33 mouse cellular contexts compared by ENCODE assay signal in genomic region chr7:45443526-45444420, GRCm38 (mm10). TPM values are rescaled to one million over a fixed set of nuclear protein-coding genes. Genes with fewer than 3 reads are reported as not detected.
DNase-seq lines count a peak whose midpoint lies in the region; ATAC-seq and TF ChIP-seq lines count a peak whose summit lies in the region.
"Had no signal": no experiment of that assay in that cellular context is flagged by ENCODE, and none has a peak within 500 bp of the region (broad histone marks: within the 10 kb centered on the region; RNA-seq: fewer than 3 reads in every experiment).

No protein-coding gene starts in this region.

- WGBS in heart, embryonic 13.5 days: 66% methylated on average over 22 of the region's 22 CpGs
- WGBS in liver, embryonic 11.5 days: 57% methylated on average over 22 of the region's 22 CpGs

- peaks cover 84% of the 10 kb centered on the region for H3K36me3 ChIP-seq in heart, embryonic 13.5 days
- H3K36me3 ChIP-seq in liver, embryonic 11.5 days (ENCODE audit: control insufficient read depth, insufficient read depth, low read length): peaks cover 12% of the 10 kb centered on the region; the same call in 1 of the 2 replicates

- H3K27me3 ChIP-seq in heart, embryonic 13.5 days (replicated peaks): no peaks in the 10 kb centered on the region
- no peaks in the 10 kb centered on the region for H3K27me3 ChIP-seq in liver, embryonic 11.5 days (replicated peaks; ENCODE audit: control insufficient read depth, insufficient read depth, low read length)
- H3K27me3 ChIP-seq: embryonic facial prominence, embryonic 13.5 days; hindbrain, embryonic 13.5 days; liver, embryonic 13.5 days; neural tube, embryonic 12.5 days had no signal

- DNase-seq in gastrocnemius, adult 2 months: peak; percentile 61
- no peak for DNase-seq in gastrocnemius, postnatal 4 days (ENCODE audit: low spot score in 2 of 2)
- DNase-seq in heart, postnatal 4 days: no peak
- peak; percentile 58 for DNase-seq in R1 (ENCODE audit: low read depth, low spot score)
- no peak for DNase-seq in liver, embryonic 11.5 days (ENCODE audit: low spot score)
- DNase-seq in right cerebral cortex, postnatal 4 days: no peak
- DNase-seq: adrenal gland, postnatal 25 days; cerebellum, adult 11-12 months; cerebellum, postnatal 10 days; forebrain, postnatal 0 days; kidney, adult 8-10 months; kidney, postnatal 4 days; left cerebral cortex, postnatal 4 days; liver, embryonic 13.5 days; lung, adult 2 months; lung, postnatal 14 days; right cerebral cortex, adult 18-20 months; thymus, adult 2 months; thymus, postnatal 36 days had no signal

- intact Hi-C loops in gastrocnemius, adult 2 months (cut with DNase I): no loop called here

- H3K9ac ChIP-seq in heart, embryonic 13.5 days: no peak overlapping the region
- H3K9ac ChIP-seq in liver, embryonic 11.5 days (ENCODE audit: low read depth, low read length): no peak overlapping the region
- H3K9ac ChIP-seq: embryonic facial prominence, embryonic 13.5 days; forebrain, postnatal 0 days; hindbrain, embryonic 13.5 days; liver, embryonic 13.5 days; neural tube, embryonic 12.5 days had no signal

- H3K4me2 ChIP-seq in heart, embryonic 13.5 days: no peak overlapping the region
- H3K4me2 ChIP-seq in liver, embryonic 11.5 days: no peak overlapping the region
- H3K4me2 ChIP-seq: embryonic facial prominence, embryonic 13.5 days; hindbrain, embryonic 13.5 days; liver, embryonic 13.5 days; neural tube, embryonic 12.5 days had no signal

- peaks cover 9% of the 10 kb centered on the region for H3K4me1 ChIP-seq in heart, embryonic 13.5 days
- H3K4me1 ChIP-seq in liver, embryonic 11.5 days (replicated peaks; ENCODE audit: control insufficient read depth, insufficient read depth, low read length): peaks cover 9% of the 10 kb centered on the region
- H3K4me1 ChIP-seq: hindbrain, embryonic 13.5 days; midbrain, embryonic 10.5 days; neural tube, embryonic 12.5 days had no signal

- H3K9me3 ChIP-seq in heart, embryonic 13.5 days: no peaks in the 10 kb centered on the region
- H3K9me3 ChIP-seq in liver, embryonic 11.5 days (ENCODE audit: control insufficient read depth, low read length): no peaks in the 10 kb centered on the region
- H3K9me3 ChIP-seq: embryonic facial prominence, embryonic 13.5 days; hindbrain, embryonic 13.5 days; liver, embryonic 13.5 days; midbrain, embryonic 10.5 days; neural tube, embryonic 12.5 days had no signal

- no peak for TF ChIP-seq CTCF in gastrocnemius, adult 2 months (IDR thresholded peaks at IDR 0.05)

- peak overlapping the region; percentile 93 for H3K27ac ChIP-seq in gastrocnemius, adult 2 months
- no peak overlapping the region for H3K27ac ChIP-seq in heart, embryonic 13.5 days (replicated peaks)
- H3K27ac ChIP-seq in liver, embryonic 11.5 days (ENCODE audit: low read depth, low read length): no peak overlapping the region
- H3K27ac ChIP-seq: embryonic facial prominence, embryonic 13.5 days; hindbrain, embryonic 13.5 days; kidney, postnatal 0 days; liver, embryonic 13.5 days; midbrain, embryonic 10.5 days; neural tube, embryonic 12.5 days had no signal

- ATAC-seq in heart, embryonic 13.5 days (ENCODE audit: extremely low read depth, insufficient number of reproducible peaks, low FRiP score, low TSS enrichment): 0 out of 2 replicates have a peak, but pooled peaks have one; percentile 10
- ATAC-seq in liver, embryonic 11.5 days (replicated peaks; ENCODE audit: low FRiP score): no peak; the same call in 1 of the 2 replicates
- ATAC-seq: CD4-positive, CD25-positive, alpha-beta regulatory T cell, adult 4 months; forebrain, postnatal 0 days; intestine, embryonic 16.5 days had no signal

- peak overlapping the region; percentile 33 for H3K4me3 ChIP-seq in gastrocnemius, adult 2 months
- no peak overlapping the region for H3K4me3 ChIP-seq in heart, embryonic 13.5 days
- H3K4me3 ChIP-seq in liver, embryonic 11.5 days (ENCODE audit: low read depth, low read length): no peak overlapping the region
- H3K4me3 ChIP-seq: embryonic facial prominence, embryonic 13.5 days; hindbrain, embryonic 13.5 days; liver, embryonic 13.5 days; midbrain, embryonic 10.5 days; myocyte; neural tube, embryonic 12.5 days had no signal

RNA-seq across cellular contexts. Expression of gene Ruvbl2, which starts 5.9 kb away (rescaled TPM):
- total RNA-seq in gastrocnemius, adult 2 months (2021): 10 to 100 TPM; 18.2 to 28.1 TPM
- 10 to 100 TPM; 41.4 to 41.8 TPM for total RNA-seq in gastrocnemius, postnatal 4 days (2021)
- 80.6 and 85.6 TPM in 2 replicates for polyA plus RNA-seq in heart, embryonic 13.5 days (2015; fragmentation: Nextera tagmentation; extraction: Ambion mirVana)
- total RNA-seq in heart, postnatal 4 days (2021): 10 to 100 TPM; 38.7 to 39.3 TPM
- 240 and 250 TPM in 2 replicates for polyA plus RNA-seq in liver, embryonic 11.5 days (2014; fragmentation: Nextera tagmentation; extraction: Ambion mirVana)

RNA-seq across cellular contexts. Expression of gene Gys1, which starts 9.1 kb away (rescaled TPM):
- 100 to 1,000 TPM; 279 to 365 TPM for total RNA-seq in gastrocnemius, adult 2 months (2021)
- total RNA-seq in gastrocnemius, postnatal 4 days (2021): 100 to 1,000 TPM; 114 to 133 TPM
- 91.8 and 95.3 TPM in 2 replicates for polyA plus RNA-seq in heart, embryonic 13.5 days (2015; fragmentation: Nextera tagmentation; extraction: Ambion mirVana)
- total RNA-seq in heart, postnatal 4 days (2021): 10 to 100 TPM; 82.7 to 90.3 TPM
- 21.4 and 23.7 TPM in 2 replicates for polyA plus RNA-seq in liver, embryonic 11.5 days (2014; fragmentation: Nextera tagmentation; extraction: Ambion mirVana)

RNA-seq across cellular contexts. Expression of gene Ftl1, which starts 15.9 kb away (rescaled TPM):
- total RNA-seq in gastrocnemius, adult 2 months (2021): 100 to 1,000 TPM; 122 to 149 TPM
- 100 to 1,000 TPM; 339 to 373 TPM for total RNA-seq in gastrocnemius, postnatal 4 days (2021)
- 5,089 and 5,516 TPM in 2 replicates for polyA plus RNA-seq in heart, embryonic 13.5 days (2015; fragmentation: Nextera tagmentation; extraction: Ambion mirVana)
- 100 to 1,000 TPM; 302 to 316 TPM for total RNA-seq in heart, postnatal 4 days (2021)
- polyA plus RNA-seq in liver, embryonic 11.5 days (2014; fragmentation: Nextera tagmentation; extraction: Ambion mirVana): 6,297 and 6,318 TPM in 2 replicates

RNA-seq across cellular contexts. Expression of gene Bax, which starts 22.9 kb away (rescaled TPM):
- total RNA-seq in gastrocnemius, adult 2 months (2021): 10 to 100 TPM; 17.6 to 18.4 TPM
- 10 to 100 TPM; 39.3 to 43.8 TPM for total RNA-seq in gastrocnemius, postnatal 4 days (2021)
- 124 and 139 TPM in 2 replicates for polyA plus RNA-seq in heart, embryonic 13.5 days (2015; fragmentation: Nextera tagmentation; extraction: Ambion mirVana)
- 10 to 100 TPM; 48.6 to 50.7 TPM for total RNA-seq in heart, postnatal 4 days (2021)
- polyA plus RNA-seq in liver, embryonic 11.5 days (2014; fragmentation: Nextera tagmentation; extraction: Ambion mirVana): 190 and 212 TPM in 2 replicates

RNA-seq across cellular contexts. Expression of gene Lhb, which starts 23.2 kb away (rescaled TPM):
- total RNA-seq in gastrocnemius, adult 2 months (2021): under 1 TPM; 0.51 to 0.73 TPM
- not detected for total RNA-seq in gastrocnemius, postnatal 4 days (2021)
- not detected in 2 replicates for polyA plus RNA-seq in heart, embryonic 13.5 days (2015; fragmentation: Nextera tagmentation; extraction: Ambion mirVana)
- total RNA-seq in heart, postnatal 4 days (2021): not detected
- 0.26 TPM in 1 of 2 replicates, not detected in the other for polyA plus RNA-seq in liver, embryonic 11.5 days (2014; fragmentation: Nextera tagmentation; extraction: Ambion mirVana)
- total RNA-seq: adrenal gland, postnatal 25 days; common myeloid progenitor, adult 5-6 weeks; heart, postnatal 25 days; left cerebral cortex, postnatal 4 days; midbrain, postnatal 0 days had no signal
- polyA plus RNA-seq: CD4-positive, CD25-positive, alpha-beta regulatory T cell, adult 4 months; forebrain, embryonic 11.5 days; heart, embryonic 14.5 days; intestine, embryonic 16.5 days; kidney, postnatal 0 days; liver, embryonic 13.5 days; midbrain, embryonic 10.5 days; neural tube, embryonic 12.5 days had no signal

Comparison
In these comparisons a context has a peak if more than half of its experiments do, and no peak if none do; other contexts are left out.
1. DNase-seq: peak in gastrocnemius, adult 2 months (single experiment) and R1 (single experiment); none in gastrocnemius, postnatal 4 days (0 of 2), heart, postnatal 4 days (single experiment), liver, embryonic 11.5 days (single experiment) and right cerebral cortex, postnatal 4 days (single experiment).